Mouse (Mus musculus): ENCODE results near the gene Tnfsf14.

GRCm38 (mm10) chr17:57223313-57223712 lies 29.3 kb upstream of the Tnfsf14 start:
- TF ChIP-seq POLR2A (IDR thresholded peaks at IDR 0.05; ENCODE audit: insufficient read depth, low read depth, low read length): no peak
- no peak for TF ChIP-seq CTCF (IDR thresholded peaks at IDR 0.05; ENCODE audit: insufficient read depth, low read depth, low read length)

All from olfactory bulb, adult 2 months (tissue).